Mouse (Mus musculus) bone marrow, adult 2 months (tissue): Measurements from ENCODE around the gene Adam22. TPM values are rescaled to one million over a fixed set of nuclear protein-coding genes. Genes with fewer than 3 reads are reported as not detected.
"Not testable (repeated sequence)": the region's sequence is repeated elsewhere in the genome, so short reads cannot be mapped to it uniquely, and the experiment has no call there.

Source experiments
- H3K27ac ChIP-seq: fragments of 200-500 bp; 2 replicates; pipeline ENCODE4 v1.5.1; 2012; ENCODE audit warnings: low read depth, mild to moderate bottlenecking, control low read depth, inconsistent platforms, low read length; ENCODE audit not compliant: control insufficient read depth, poor library complexity, insufficient read depth
- H3K4me1 ChIP-seq: fragments of 200-500 bp; 2 replicates; pipeline ENCODE4 v1.6.1; 2011; ENCODE audit warnings: low read length; ENCODE audit not compliant: control insufficient read depth, insufficient read depth
- H3K4me3 ChIP-seq: fragments of 200-500 bp; replicated peaks from 2 replicates; pipeline ENCODE3; 2011; ENCODE audit warnings: mild to moderate bottlenecking, low read depth, low read length, control low read depth; ENCODE audit not compliant: control insufficient read depth
- CTCF ChIP-seq: fragments of 200-500 bp; IDR thresholded peaks from 2 replicates; pipeline ENCODE4 v1.5.1; 2011; ENCODE audit warnings: low read length, control low read depth; ENCODE audit not compliant: control insufficient read depth, insufficient read depth
- POLR2A ChIP-seq: fragments of 200-500 bp; IDR thresholded peaks from 2 replicates; pipeline ENCODE4 v1.6.1; 2011; ENCODE audit warnings: low read depth, mild to moderate bottlenecking, control low read depth, low read length, borderline replicate concordance; ENCODE audit not compliant: control insufficient read depth
- WGBS: fragments of 180-500 bp; shearing (Covaris S2); methylation state at CpG from one replicate; pipeline ENCODE4 v1.1.7; 2018; 5-methylcytosine and 5-hydroxymethylcytosine counted together
- polyA plus RNA-seq: library from polyadenylated mRNA; stranded (reverse); fragments of >200 nt; gene quantifications from 2 replicates; pipeline ENCODE4 v1.2.4, GENCODE M21; 2011; ENCODE audit warnings: low replicate concordance; ENCODE audit not compliant: missing spikeins, insufficient read depth, insufficient read length

Adam22 gene
- polyA plus RNA-seq, 1 experiment, result 0.97 TPM

DNA sequence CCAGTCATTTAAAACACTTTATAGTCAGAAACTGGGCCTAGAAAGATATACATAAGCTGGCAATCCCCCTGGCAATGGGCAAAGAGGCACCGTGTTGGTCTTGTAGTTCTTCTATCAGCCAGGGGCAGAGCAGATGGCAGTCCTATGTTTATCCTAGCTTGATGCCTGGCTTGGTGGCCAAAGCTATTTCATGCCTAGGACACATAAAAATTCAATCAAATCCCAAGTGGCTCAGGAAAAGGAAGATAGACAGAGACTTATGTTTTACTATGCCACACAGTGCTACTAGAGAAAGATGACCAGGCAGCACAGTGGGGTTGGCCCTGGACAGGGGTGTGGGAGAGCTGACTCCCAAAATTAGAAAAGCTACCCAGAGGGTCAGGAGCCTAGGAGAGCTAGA lies 125.3 kb downstream of the Adam22 start:
- Histone ChIP-seq H3K4me1 (no peaks in the 10 kb centered on the region; the same call in 1 of the 2 replicates), H3K27ac (no peak overlapping the region), H3K4me3 (no peak overlapping the region)
- 84% methylated on average over 1 of the region's 1 CpGs for WGBS
- TF ChIP-seq POLR2A (no peak), CTCF (no peak)

DNA sequence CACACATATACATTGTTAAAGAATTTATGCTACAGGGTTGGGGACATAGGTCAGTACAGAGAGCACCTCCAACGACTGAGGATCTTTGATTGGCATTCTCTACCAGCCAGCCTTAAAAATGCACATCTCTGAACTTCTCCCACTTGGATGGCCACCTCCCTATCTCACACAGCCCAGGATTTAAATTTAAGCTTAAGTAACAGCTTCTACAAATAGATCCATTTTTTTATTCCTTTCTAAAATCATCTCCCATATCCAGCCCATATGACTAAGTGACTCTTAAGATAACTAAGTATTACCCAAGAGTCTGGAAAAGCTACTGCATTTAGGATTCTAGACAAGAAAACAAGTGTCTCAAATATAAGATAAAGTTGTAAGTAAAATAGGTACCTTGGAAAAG lies 140.9 kb downstream of the Adam22 start:
- Histone ChIP-seq H3K4me3 (no peak overlapping the region), H3K27ac (no peak overlapping the region), H3K4me1 (no peaks in the 10 kb centered on the region)
- TF ChIP-seq CTCF (no peak), POLR2A (no peak)
- WGBS, result 77% methylated on average over 1 of the region's 1 CpGs

DNA sequence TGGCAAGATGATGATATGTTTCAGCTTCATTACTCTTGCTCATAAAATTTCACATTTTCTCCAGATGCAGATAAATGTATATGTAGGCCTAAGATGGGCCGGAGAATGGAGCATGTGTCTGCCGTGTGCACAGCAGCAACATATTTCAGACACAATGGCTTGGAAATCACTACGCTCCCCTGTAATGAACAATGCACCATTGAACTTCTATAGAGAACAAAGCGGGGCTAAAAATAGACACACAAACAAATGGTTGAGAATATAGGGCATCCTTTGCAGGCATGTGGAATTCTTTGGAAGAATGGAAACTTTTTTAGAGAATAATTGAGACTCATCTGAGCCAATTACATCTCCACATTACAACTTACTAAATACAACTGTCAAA lies 143.6 kb downstream of the Adam22 start:
- no peak overlapping the region for H3K4me3 ChIP-seq
- 77% methylated on average over 4 of the region's 4 CpGs for WGBS
- no peaks in the 10 kb centered on the region; the same call in 1 of the 2 replicates for H3K4me1 ChIP-seq
- H3K27ac ChIP-seq, result no peak overlapping the region
- TF ChIP-seq CTCF (no peak), POLR2A (no peak)

DNA sequence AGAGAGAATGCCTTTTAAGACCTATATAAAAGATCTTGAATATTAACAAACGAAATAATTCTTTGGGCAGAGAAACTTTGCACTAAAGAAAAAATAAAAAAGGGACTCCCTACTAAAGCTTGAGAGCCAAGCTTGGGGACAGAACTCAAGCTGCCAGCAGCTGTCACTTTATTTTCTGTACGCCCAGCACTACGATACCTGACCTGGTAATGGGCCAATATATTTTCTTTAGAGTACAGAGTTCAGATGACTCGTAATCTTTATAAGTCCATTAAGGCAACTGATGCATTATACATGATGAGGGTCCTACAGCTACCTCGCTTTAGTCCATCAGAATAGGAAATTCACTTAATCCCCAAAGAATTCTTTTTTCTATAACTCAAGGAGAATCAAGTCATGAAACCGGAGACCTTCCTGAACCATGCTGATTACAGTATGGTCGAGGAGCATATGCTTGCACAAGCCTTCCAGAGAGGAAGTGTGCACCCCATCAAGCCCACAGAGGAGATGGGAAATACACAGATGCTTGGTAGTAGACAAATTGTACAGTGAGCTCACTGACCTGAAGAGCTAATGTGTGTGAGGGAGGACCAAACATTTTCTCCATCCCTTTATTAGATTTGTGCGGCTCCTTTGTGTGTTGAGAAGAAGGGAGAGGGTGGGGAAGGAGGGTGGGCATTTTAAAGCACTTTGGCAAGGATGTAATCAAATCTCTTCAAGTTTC lies 144.2 kb downstream of the Adam22 start:
- no peak for TF ChIP-seq CTCF
- TF ChIP-seq POLR2A, result no peak
- Histone ChIP-seq H3K4me1 (no peaks in the 10 kb centered on the region; the same call in 1 of the 2 replicates), H3K4me3 (no peak overlapping the region), H3K27ac (no peak overlapping the region)
- 58% methylated on average over 8 of the region's 8 CpGs for WGBS

DNA sequence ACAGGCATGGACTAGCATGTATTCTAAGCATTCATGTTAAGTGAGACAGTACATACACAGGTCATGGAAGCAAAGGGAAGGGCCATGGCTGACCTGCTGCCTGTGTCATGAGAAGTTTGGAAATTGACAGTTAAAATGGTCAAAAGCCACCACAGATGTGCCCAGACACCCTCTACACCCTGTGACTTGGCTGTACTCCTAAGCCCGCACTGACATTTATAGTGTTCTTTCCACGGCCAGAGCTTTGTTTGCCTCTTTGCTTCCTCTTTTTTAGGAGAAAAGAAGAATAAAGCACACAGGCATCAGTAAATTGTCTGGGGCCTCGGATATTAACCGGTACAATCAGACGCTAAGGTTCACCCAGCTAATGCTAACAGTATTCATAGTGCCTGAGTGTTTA lies 146.3 kb downstream of the Adam22 start:
- Histone ChIP-seq H3K27ac (no peak overlapping the region), H3K4me3 (no peak overlapping the region), H3K4me1 (no peaks in the 10 kb centered on the region; the same call in 1 of the 2 replicates)
- WGBS, result 4% methylated on average over 5 of the region's 5 CpGs
- TF ChIP-seq POLR2A (no peak), CTCF (no peak)

DNA sequence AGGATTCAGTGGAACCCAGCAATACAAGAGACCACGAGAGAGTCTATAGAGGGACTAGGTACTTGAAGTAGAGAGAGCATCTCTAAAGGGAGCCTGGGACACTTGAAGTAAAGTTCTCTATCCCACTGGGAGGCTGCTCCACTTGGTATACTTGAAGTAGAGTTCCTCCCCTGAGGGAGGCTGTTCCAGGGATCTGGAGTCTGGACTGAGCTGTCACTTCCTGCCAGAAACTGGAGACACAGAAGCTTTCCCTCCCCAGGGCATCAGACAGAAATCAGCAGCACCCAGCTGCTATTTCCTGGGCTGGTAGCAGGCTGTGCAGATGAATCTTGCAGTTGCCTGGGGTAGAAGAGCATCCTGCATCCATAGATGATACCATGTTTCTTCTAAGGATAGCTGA lies 152.1 kb downstream of the Adam22 start:
- WGBS, result 65% methylated on average over 1 of the region's 1 CpGs
- TF ChIP-seq POLR2A (no peak), CTCF (no peak)

DNA sequence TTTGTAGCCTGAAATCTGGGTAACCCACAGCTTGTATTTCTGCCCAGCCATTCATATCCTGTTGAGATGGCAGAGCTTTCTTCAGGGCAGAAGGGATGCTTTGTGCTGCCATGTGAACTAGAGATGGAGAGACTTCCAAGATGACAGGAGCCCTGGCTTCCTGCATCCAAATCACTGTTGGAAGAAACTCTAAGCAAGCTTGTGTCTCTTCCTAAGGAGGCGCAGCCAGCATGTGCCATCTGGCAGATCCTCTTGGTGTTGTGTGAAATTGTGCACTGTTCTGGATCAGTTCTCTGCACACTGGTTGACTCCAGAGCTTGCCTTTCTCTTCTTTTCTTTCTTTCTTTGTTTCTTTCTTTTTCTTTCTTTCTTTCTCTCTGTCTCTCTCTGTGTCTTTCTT lies 183.0 kb downstream of the Adam22 start:
- not testable (repeated sequence) for H3K4me1 ChIP-seq, H3K4me3 ChIP-seq, H3K27ac ChIP-seq
- WGBS, result 86% methylated on average over 1 of the region's 1 CpGs

More for the DNA sequence above, 152.1 kb downstream of the Adam22 start:
- Histone ChIP-seq H3K4me3 (no peak overlapping the region), H3K27ac (no peak overlapping the region), H3K4me1 (no peaks in the 10 kb centered on the region)

DNA sequence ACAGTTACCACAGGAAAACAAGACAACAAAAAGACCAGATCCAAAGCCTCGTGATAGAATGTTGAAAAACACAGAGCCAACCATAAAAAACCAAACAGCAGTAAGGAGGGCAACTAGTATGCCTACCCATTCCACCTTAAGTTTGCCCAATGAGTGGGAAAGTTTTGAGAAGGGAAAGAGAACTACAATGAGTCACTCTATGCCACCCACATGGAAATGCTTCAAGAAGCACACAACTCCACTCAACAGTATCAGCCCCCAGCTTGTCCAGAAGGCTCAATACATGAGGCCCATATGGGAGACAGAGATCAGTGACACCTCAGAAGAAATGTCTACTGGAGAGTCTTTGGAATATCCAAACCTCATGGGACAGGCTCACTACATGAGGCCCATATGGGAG lies 187.3 kb downstream of the Adam22 start:
- no peaks in the 10 kb centered on the region for H3K4me1 ChIP-seq
- TF ChIP-seq POLR2A, result no peak
- no peak for TF ChIP-seq CTCF
- WGBS, result 67% methylated on average over 1 of the region's 1 CpGs
- H3K4me3 ChIP-seq, result no peak overlapping the region
- no peak overlapping the region for H3K27ac ChIP-seq

DNA sequence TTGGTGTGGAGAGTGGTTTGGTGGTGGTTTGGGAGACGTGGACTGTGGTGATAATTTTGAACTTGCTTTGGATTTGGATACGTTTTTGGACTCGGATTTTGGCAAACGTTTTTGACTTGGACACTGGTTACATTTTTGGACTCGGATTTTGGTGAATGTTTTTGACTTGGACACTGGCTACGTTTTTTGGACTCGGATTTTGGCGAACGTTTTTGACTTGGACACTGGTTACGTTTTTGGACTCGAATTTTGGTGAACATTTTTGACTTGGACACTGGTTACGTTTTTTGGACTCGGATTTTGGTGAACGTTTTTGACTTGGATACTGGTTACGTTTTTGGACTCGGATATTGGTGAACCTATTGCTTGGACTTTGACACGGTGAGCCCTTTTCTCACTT lies 189.8 kb downstream of the Adam22 start:
- no peak overlapping the region for H3K4me3 ChIP-seq
- no peak overlapping the region for H3K27ac ChIP-seq
- H3K4me1 ChIP-seq, result no peaks in the 10 kb centered on the region
- TF ChIP-seq CTCF, result no peak
- no peak for TF ChIP-seq POLR2A
- WGBS, result 85% methylated on average over 17 of the region's 17 CpGs
